Mouse (Mus musculus) gastrocnemius, adult 8-10 months (tissue): ENCODE measurements around the gene Zbtb39. TPM values are rescaled to one million over a fixed set of nuclear protein-coding genes. Genes with fewer than 3 reads are reported as not detected.
"Not testable (repeated sequence)": the region's sequence is repeated elsewhere in the genome, so short reads cannot be mapped to it uniquely, and the experiment has no call there.

ENCODE experiments used
- DNase-seq, 2 experiments: peaks; one replicate each; pipeline ENCODE4 v3.0.0; 2022; ENCODE audit warnings: low spot score in 2 of 2
- total RNA-seq, 4 experiments: library from RNA; stranded (reverse); gene quantifications; 2 replicates each; pipeline ENCODE4 v1.2.4; 2022

Zbtb39 gene
- total RNA-seq, 4 experiments from 2014 or later, result 6.0 to 8.1 (median 6.4) TPM

- DNase-seq, result no peak
Measured at GRCm38 (mm10) chr10:127736916-127737315, 2.4 kb upstream of the Zbtb39 start.

- no peak for DNase-seq
Measured at GRCm38 (mm10) chr10:127737552-127737951, 1.8 kb upstream of the Zbtb39 start.

- no peak for DNase-seq
Measured at GRCm38 (mm10) chr10:127738151-127738882, 1.0 kb upstream of the Zbtb39 start.

- peak in 1 of 2 experiments; percentile 21 for DNase-seq
Measured at GRCm38 (mm10) chr10:127739661-127740161, 373 bp downstream of the Zbtb39 start.

GRCm38 (mm10) chr10:127744661-127745060, 5.3 kb downstream of the Zbtb39 start:
- DNase-seq, result no peak

- no peak for DNase-seq
Measured at GRCm38 (mm10) chr10:127745886-127746285, 6.5 kb downstream of the Zbtb39 start.

- no peak for DNase-seq
Measured at GRCm38 (mm10) chr10:127747254-127747653, 7.9 kb downstream of the Zbtb39 start.

- peak in 1 of 2 experiments; percentile 21 for DNase-seq
Measured at GRCm38 (mm10) chr10:127748847-127749612, 9.7 kb downstream of the Zbtb39 start.

GRCm38 (mm10) chr10:127750136-127750777, 10.9 kb downstream of the Zbtb39 start:
- DNase-seq, result no peak

GRCm38 (mm10) chr10:127751548-127751947, 12.2 kb downstream of the Zbtb39 start, which contains the start of gene Gpr182:
TSS of gene Gpr182 (minus strand) at chr10:127751732.
- DNase-seq, result no peak

GRCm38 (mm10) chr10:127754566-127755166, 15.3 kb downstream of the Zbtb39 start:
- no peak for DNase-seq

GRCm38 (mm10) chr10:127755246-127755645, 15.9 kb downstream of the Zbtb39 start:
- no peak for DNase-seq

GRCm38 (mm10) chr10:127755770-127756468, 16.6 kb downstream of the Zbtb39 start:
- no peak for DNase-seq

GRCm38 (mm10) chr10:127759181-127760110, 20.1 kb downstream of the Zbtb39 start, which contains the start of the genes Rdh1 and Rdh16f1:
TSS of gene Rdh1 (plus strand) at chr10:127759721.
TSS of gene Rdh16f1 (plus strand) at chr10:127759787.
- DNase-seq, result no peak

- not testable (repeated sequence) for DNase-seq
Measured at GRCm38 (mm10) chr10:127762926-127763325, 23.6 kb downstream of the Zbtb39 start.

- no peak for DNase-seq
Measured at GRCm38 (mm10) chr10:127763914-127764680, 24.8 kb downstream of the Zbtb39 start.

GRCm38 (mm10) chr10:127766564-127766963, 27.2 kb downstream of the Zbtb39 start:
- DNase-seq, result no peak

- no peak for DNase-seq
Measured at GRCm38 (mm10) chr10:127776011-127776410, 36.7 kb downstream of the Zbtb39 start, which contains the start of gene Rdh9. TSS of gene Rdh9 (plus strand) at chr10:127776386.

GRCm38 (mm10) chr10:127782321-127782720, 43.0 kb downstream of the Zbtb39 start:
- DNase-seq, result not testable (repeated sequence)
